Mouse (Mus musculus): Measurements from ENCODE around the gene 1700028P14Rik. TPM values are rescaled to one million over a fixed set of nuclear protein-coding genes. Genes with fewer than 3 reads are reported as not detected.

Gene 1700028P14Rik
- total RNA-seq, 2 experiments from 2014 or later, result 2.4 to 2.6 TPM

GRCm38 (mm10) chr19:23609724-23610123, 42.9 kb downstream of the 1700028P14Rik start:
- DNase-seq (ENCODE audit: low spot score in 2 of 2), result no peak

- no peak for DNase-seq (ENCODE audit: low spot score in 2 of 2)
These were observed 44.7 kb downstream of the 1700028P14Rik start for GRCm38 (mm10) chr19:23607951-23608350.

- DNase-seq (ENCODE audit: low spot score in 2 of 2), result no peak
These were observed 57.7 kb downstream of the 1700028P14Rik start for GRCm38 (mm10) chr19:23594950-23595349.

GRCm38 (mm10) chr19:23578606-23579355, 73.8 kb downstream of the 1700028P14Rik start:
- DNase-seq (ENCODE audit: low spot score in 2 of 2), result peak; percentile 19 to 41

- DNase-seq (ENCODE audit: low spot score in 2 of 2), result peak in 1 of 2 experiments; percentile 47
These were observed 75.9 kb downstream of the 1700028P14Rik start for GRCm38 (mm10) chr19:23576685-23577084.

GRCm38 (mm10) chr19:23563693-23564092, 88.9 kb downstream of the 1700028P14Rik start:
- peak in 1 of 2 experiments; percentile 67 for DNase-seq (ENCODE audit: low spot score in 2 of 2)

GRCm38 (mm10) chr19:23562588-23562987, 90.0 kb downstream of the 1700028P14Rik start:
- DNase-seq (ENCODE audit: low spot score in 2 of 2), result no peak

- DNase-seq (ENCODE audit: low spot score in 2 of 2), result no peak
These were observed 90.6 kb downstream of the 1700028P14Rik start for GRCm38 (mm10) chr19:23562061-23562460.

- no peak for DNase-seq (ENCODE audit: low spot score in 2 of 2)
These were observed 99.2 kb downstream of the 1700028P14Rik start for GRCm38 (mm10) chr19:23553450-23553849.

GRCm38 (mm10) chr19:23545604-23546003, 107.0 kb downstream of the 1700028P14Rik start:
- peak in 1 of 2 experiments; percentile 56 for DNase-seq (ENCODE audit: low spot score in 2 of 2)

- no peak for DNase-seq (ENCODE audit: low spot score in 2 of 2)
These were observed 109.2 kb downstream of the 1700028P14Rik start for GRCm38 (mm10) chr19:23543244-23544004.

GRCm38 (mm10) chr19:23542759-23543158, 109.9 kb downstream of the 1700028P14Rik start:
- no peak for DNase-seq (ENCODE audit: low spot score in 2 of 2)

GRCm38 (mm10) chr19:23535700-23536099, 116.9 kb downstream of the 1700028P14Rik start:
- DNase-seq (ENCODE audit: low spot score in 2 of 2), result no peak

- peak; percentile 10 to 48 for DNase-seq (ENCODE audit: low spot score in 2 of 2)
These were observed 120.7 kb downstream of the 1700028P14Rik start for GRCm38 (mm10) chr19:23531899-23532298.

- DNase-seq (ENCODE audit: low spot score in 2 of 2), result peak; percentile 67 to 91
These were observed 128.9 kb downstream of the 1700028P14Rik start for GRCm38 (mm10) chr19:23523711-23524110.

- no peak for DNase-seq (ENCODE audit: low spot score in 2 of 2)
These were observed 130.8 kb downstream of the 1700028P14Rik start for GRCm38 (mm10) chr19:23521831-23522230.

- DNase-seq (ENCODE audit: low spot score in 2 of 2), result no peak
These were observed 131.5 kb downstream of the 1700028P14Rik start for GRCm38 (mm10) chr19:23521071-23521470.

GRCm38 (mm10) chr19:23520629-23521028, 132.0 kb downstream of the 1700028P14Rik start:
- DNase-seq (ENCODE audit: low spot score in 2 of 2), result peak; percentile 56 to 86

- peak in 1 of 2 experiments; percentile 55 for DNase-seq (ENCODE audit: low spot score in 2 of 2)
These were observed 134.1 kb downstream of the 1700028P14Rik start for GRCm38 (mm10) chr19:23518477-23518876.

GRCm38 (mm10) chr19:23511303-23511702, 141.3 kb downstream of the 1700028P14Rik start:
- DNase-seq (ENCODE audit: low spot score in 2 of 2), result no peak

Data from layer of hippocampus, adult 18-20 months (tissue).